Mouse (Mus musculus) layer of hippocampus, adult 9-11 months (tissue): Measurements from ENCODE around the gene Madd.

Experiments used
- DNase-seq: peaks from one replicate; pipeline ENCODE4 v3.0.0; 2022

Madd gene

DNA sequence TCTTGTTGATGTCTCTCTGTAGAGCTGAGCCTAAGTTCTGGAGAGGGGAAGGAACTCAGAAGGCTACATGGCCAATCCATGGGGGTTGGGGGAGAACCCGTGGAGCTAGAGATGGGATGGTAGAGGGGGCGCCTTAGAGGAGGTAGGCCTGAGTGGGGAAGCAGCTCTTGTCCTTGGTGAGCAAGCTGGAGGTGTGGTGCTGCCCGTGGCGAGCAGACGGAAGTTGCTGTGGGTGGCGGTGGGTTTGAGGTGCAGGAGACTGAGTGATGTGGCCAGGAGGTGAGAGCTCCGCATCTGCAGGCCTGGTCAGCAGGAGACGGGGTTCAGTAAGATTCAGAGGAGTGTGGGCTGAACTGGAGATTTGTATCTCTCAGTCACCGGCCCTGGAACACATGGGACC is 96.2 kb downstream of the Madd start:
- DNase-seq: no peak
